Comparison of ENCODE assay signal across 18 mouse cellular contexts in genomic region chr11:108032568-108032967, GRCm38 (mm10).
DNase-seq lines count a peak whose midpoint lies in the region; ATAC-seq and TF ChIP-seq lines count a peak whose summit lies in the region.
"Had no signal": no experiment of that assay in that cellular context is flagged by ENCODE, and none has a peak within 500 bp of the region (broad histone marks: within the 10 kb centered on the region; RNA-seq: fewer than 3 reads in every experiment).

No protein-coding gene starts in this region.

- H3K27ac ChIP-seq in heart, embryonic 12.5 days (ENCODE audit: poor library complexity, severe bottlenecking) = no peak overlapping the region
- no peak overlapping the region for H3K27ac ChIP-seq in heart, postnatal 0 days (ENCODE audit: low read depth)
- H3K27ac ChIP-seq: embryonic facial prominence, embryonic 12.5 days; hindbrain, embryonic 12.5 days; limb, embryonic 13.5 days; liver, embryonic 14.5 days; midbrain, embryonic 10.5 days had no signal

- TF ChIP-seq EP300 in heart, postnatal 0 days (IDR thresholded peaks at IDR 0.05; ENCODE audit: low read depth) = no peak

- no peak for TF ChIP-seq CTCF in heart, postnatal 0 days (IDR thresholded peaks at IDR 0.05; ENCODE audit: low read depth)

- H3K4me1 ChIP-seq in heart, embryonic 12.5 days (replicated peaks) = peaks cover 30% of the 10 kb centered on the region
- H3K4me1 ChIP-seq in heart, postnatal 0 days (ENCODE audit: control insufficient read depth, insufficient read depth) = peaks cover 25% of the 10 kb centered on the region
- H3K4me1 ChIP-seq: hindbrain, embryonic 12.5 days had no signal

- H3K36me3 ChIP-seq in heart, embryonic 12.5 days = no peaks in the 10 kb centered on the region
- no peaks in the 10 kb centered on the region for H3K36me3 ChIP-seq in heart, postnatal 0 days (replicated peaks; ENCODE audit: control insufficient read depth, insufficient read depth, low read length)
- H3K36me3 ChIP-seq: embryonic facial prominence, embryonic 12.5 days; hindbrain, embryonic 12.5 days; limb, embryonic 13.5 days; midbrain, embryonic 10.5 days had no signal

- H3K27me3 ChIP-seq in heart, embryonic 12.5 days (replicated peaks) = no peaks in the 10 kb centered on the region
- H3K27me3 ChIP-seq in heart, postnatal 0 days (ENCODE audit: control insufficient read depth, insufficient read depth, low read length) = no peaks in the 10 kb centered on the region
- H3K27me3 ChIP-seq: embryonic facial prominence, embryonic 12.5 days; limb, embryonic 13.5 days had no signal

- H3K4me2 ChIP-seq in heart, embryonic 12.5 days = no peak overlapping the region
- H3K4me2 ChIP-seq in heart, postnatal 0 days (ENCODE audit: low read depth, low read length) = peak overlapping the region; percentile 11; the same call in 1 of the 2 replicates
- H3K4me2 ChIP-seq: embryonic facial prominence, embryonic 12.5 days; hindbrain, embryonic 12.5 days; limb, embryonic 13.5 days had no signal

- H3K9ac ChIP-seq in heart, embryonic 12.5 days = no peak overlapping the region
- no peak overlapping the region for H3K9ac ChIP-seq in heart, postnatal 0 days (replicated peaks; ENCODE audit: low read depth, low read length)
- H3K9ac ChIP-seq: embryonic facial prominence, embryonic 12.5 days; forebrain, postnatal 0 days; hindbrain, embryonic 12.5 days; limb, embryonic 13.5 days; liver, embryonic 14.5 days had no signal

- DNase-seq in heart, adult 8-10 months (ENCODE audit: low spot score) = peak; percentile 25
- peak; percentile 37 for DNase-seq in testis, postnatal 10 days (ENCODE audit: low spot score)
- DNase-seq in testis, postnatal 14 days (ENCODE audit: low spot score) = no peak
- DNase-seq in heart, postnatal 0 days (ENCODE audit: low spot score) = peak; percentile 64
- no peak for DNase-seq in frontal cortex, postnatal 10 days (ENCODE audit: low spot score in 2 of 2)
- no peak for DNase-seq in adrenal gland, adult 2 months
- DNase-seq: cerebellum, postnatal 14 days; forebrain, postnatal 0 days; gastrocnemius, postnatal 10 days; layer of hippocampus, adult 9-11 months had no signal

- ATAC-seq in heart, embryonic 12.5 days (ENCODE audit: insufficient number of reproducible peaks, low FRiP score) = no peak
- ATAC-seq in heart, postnatal 0 days (ENCODE audit: insufficient read depth, low read depth) = peak; percentile 31; the same call in 1 of the 2 replicates
- ATAC-seq: forebrain, postnatal 0 days; inflammation-experienced regulatory T-cells, adult 6 months; lung, postnatal 0 days had no signal

- 38% methylated on average over 10 of the region's 10 CpGs for WGBS in heart, embryonic 12.5 days
- 21% methylated on average over 10 of the region's 10 CpGs for WGBS in heart, postnatal 0 days

- no peaks in the 10 kb centered on the region for H3K9me3 ChIP-seq in heart, embryonic 12.5 days (replicated peaks)
- no peaks in the 10 kb centered on the region for H3K9me3 ChIP-seq in heart, postnatal 0 days (replicated peaks; ENCODE audit: control insufficient read depth, low read length)
- H3K9me3 ChIP-seq: embryonic facial prominence, embryonic 12.5 days; hindbrain, embryonic 12.5 days; limb, embryonic 13.5 days; midbrain, embryonic 10.5 days had no signal

- H3K4me3 ChIP-seq in heart, embryonic 12.5 days = no peak overlapping the region
- H3K4me3 ChIP-seq in heart, postnatal 0 days (ENCODE audit: low read depth, low read length) = no peak overlapping the region
- H3K4me3 ChIP-seq: embryonic facial prominence, embryonic 12.5 days; hindbrain, embryonic 12.5 days; limb, embryonic 13.5 days; midbrain, embryonic 10.5 days had no signal

Comparison
In these comparisons a context has a peak if more than half of its experiments do, and no peak if none do; other contexts are left out.
1. DNase-seq: peak in heart, adult 8-10 months (single experiment), testis, postnatal 10 days (single experiment) and heart, postnatal 0 days (single experiment); none in testis, postnatal 14 days (single experiment), frontal cortex, postnatal 10 days (0 of 2) and adrenal gland, adult 2 months (single experiment).